Mouse (Mus musculus): ENCODE measurements around the gene Nudcd2. TPM values are rescaled to one million over a fixed set of nuclear protein-coding genes. Genes with fewer than 3 reads are reported as not detected.
"Not testable (repeated sequence)": the region's sequence is repeated elsewhere in the genome, so short reads cannot be mapped to it uniquely, and the experiment has no call there.

Nudcd2 gene
- total RNA-seq (2021), result 10 to 100 TPM; 20.9 to 27.9 TPM
- long read RNA-seq, experiment 1, transcript Nudcd2-201 (4 exons, 1,577 nt), result major isoform, 23 of 25 reads
- long read RNA-seq, experiment 1, partial matches to known transcripts, result 1 of 25 reads
- long read RNA-seq, experiment 1, other reads (novel, unspliced or antisense), result 1 of 25 reads
- long read RNA-seq, experiment 2, transcript Nudcd2-201 (4 exons, 1,577 nt), result major isoform, 32 of 37 reads
- long read RNA-seq, experiment 2, partial matches to known transcripts, result 0 of 37 reads
- long read RNA-seq, experiment 2, other reads (novel, unspliced or antisense), result 3 of 37 reads

- peak; percentile 86 for DNase-seq
Observed at GRCm38 (mm10) chr11:40733339-40734174, at the start of gene Nudcd2, which contains the start of gene Hmmr. Gene Nudcd2, plus strand, starts transcription at chr11:40733667. Gene Hmmr, minus strand, starts transcription at chr11:40733422.

- DNase-seq, result no peak
Observed at GRCm38 (mm10) chr11:40690444-40691127, 42.9 kb upstream of the Nudcd2 start.

GRCm38 (mm10) chr11:40692101-40692509, 41.4 kb upstream of the Nudcd2 start:
- no peak for DNase-seq

GRCm38 (mm10) chr11:40692511-40693365, 40.7 kb upstream of the Nudcd2 start:
- DNase-seq, result peak; percentile 93

- DNase-seq, result peak; percentile 76
Observed at GRCm38 (mm10) chr11:40693366-40693951, 40.0 kb upstream of the Nudcd2 start.

- DNase-seq, result peak; percentile 60
Observed at GRCm38 (mm10) chr11:40694311-40695087, 39.0 kb upstream of the Nudcd2 start.

GRCm38 (mm10) chr11:40695103-40695502, 38.4 kb upstream of the Nudcd2 start, which contains the start of gene Mat2b:
Gene Mat2b, minus strand, starts transcription at chr11:40695203.
- no peak for DNase-seq

DNA sequence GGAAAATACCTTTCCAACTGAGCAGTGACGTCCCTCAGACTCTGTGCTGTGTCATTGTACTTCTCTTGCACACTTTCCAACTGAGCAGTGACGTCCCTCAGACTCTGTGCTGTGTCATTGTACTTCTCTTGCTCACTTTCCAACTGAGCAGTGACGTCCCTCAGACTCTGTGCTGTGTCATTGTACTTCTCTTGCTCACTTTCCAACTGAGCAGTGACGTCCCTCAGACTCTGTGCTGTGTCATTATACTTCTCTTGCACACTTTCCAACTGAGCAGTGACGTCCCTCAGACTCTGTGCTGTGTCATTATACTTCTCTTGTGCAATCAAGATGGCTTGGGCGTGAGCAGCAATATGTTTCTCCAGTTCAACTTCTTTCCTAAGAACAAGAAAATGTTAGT, 23.6 kb upstream of the Nudcd2 start:
- DNase-seq, result not testable (repeated sequence)

- no peak for DNase-seq
Observed at GRCm38 (mm10) chr11:40713858-40714257, 19.6 kb upstream of the Nudcd2 start.

DNA sequence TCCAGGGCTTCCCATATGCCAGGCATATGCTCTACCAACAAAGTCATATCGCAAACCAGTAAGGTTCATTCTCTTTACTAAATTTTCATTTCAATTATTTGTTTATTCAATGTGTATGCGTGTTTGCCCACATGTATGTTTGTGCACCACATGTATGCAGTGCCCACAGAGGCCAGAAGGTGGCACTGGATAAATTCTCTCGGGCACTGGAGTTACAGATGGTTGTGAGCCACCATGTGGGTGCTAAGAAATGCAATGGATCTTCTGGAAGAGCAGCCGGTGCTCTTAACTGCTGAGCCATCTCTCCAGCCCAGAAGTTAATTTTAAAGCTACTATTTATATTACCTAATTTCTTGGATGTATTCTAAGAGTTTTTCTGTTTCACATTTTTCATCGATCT, 17.9 kb upstream of the Nudcd2 start:
- no peak for DNase-seq

DNA sequence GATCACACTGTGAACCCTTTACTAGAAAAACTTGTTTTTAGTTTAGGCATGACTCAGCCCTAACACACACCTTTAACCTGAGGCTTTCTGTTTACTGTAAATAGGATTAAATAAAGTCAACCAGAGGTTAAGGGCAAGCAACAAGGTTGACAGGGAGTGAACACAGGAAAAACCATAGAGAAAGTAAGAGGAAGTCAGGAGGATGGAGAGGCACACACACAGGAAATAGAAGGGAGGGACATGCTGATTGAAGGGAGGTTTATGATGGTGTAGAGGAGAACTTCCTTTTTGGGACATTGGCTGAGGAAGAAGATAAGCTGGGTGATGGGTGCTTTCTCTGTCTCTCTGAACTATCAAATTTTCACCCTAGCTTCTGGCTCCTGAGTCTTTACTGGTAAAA, 15.1 kb upstream of the Nudcd2 start:
- DNase-seq, result no peak

- DNase-seq, result no peak
Observed at GRCm38 (mm10) chr11:40732997-40733338, 499 bp upstream of the Nudcd2 start.

GRCm38 (mm10) chr11:40734251-40734752, 835 bp downstream of the Nudcd2 start:
- no peak for DNase-seq

- no peak for DNase-seq
Observed at GRCm38 (mm10) chr11:40737369-40737768, 3.9 kb downstream of the Nudcd2 start.

GRCm38 (mm10) chr11:40741605-40742262, 8.3 kb downstream of the Nudcd2 start:
- DNase-seq, result no peak

- DNase-seq, result no peak
Observed at GRCm38 (mm10) chr11:40744348-40744747, 10.9 kb downstream of the Nudcd2 start.

DNA sequence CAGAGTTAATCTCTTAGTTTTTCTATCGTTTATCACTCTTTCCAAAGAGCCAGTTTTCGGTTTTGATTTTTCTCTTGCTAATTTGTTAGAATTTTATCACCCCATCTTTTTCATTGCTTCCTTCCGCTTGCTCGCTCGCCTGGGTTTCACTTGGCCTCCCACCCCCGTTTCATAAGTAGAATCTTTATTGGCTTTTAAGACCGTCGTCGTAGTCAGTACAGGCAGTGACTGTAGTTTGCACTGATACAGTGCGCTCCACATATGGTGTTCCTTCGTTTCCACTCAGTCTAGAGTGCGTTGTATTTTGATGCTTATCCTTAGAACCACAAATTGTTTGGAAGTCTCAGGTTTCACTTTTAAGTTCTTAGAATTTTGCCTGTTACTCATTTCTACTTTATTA, 12.9 kb downstream of the Nudcd2 start:
- DNase-seq, result no peak

DNA sequence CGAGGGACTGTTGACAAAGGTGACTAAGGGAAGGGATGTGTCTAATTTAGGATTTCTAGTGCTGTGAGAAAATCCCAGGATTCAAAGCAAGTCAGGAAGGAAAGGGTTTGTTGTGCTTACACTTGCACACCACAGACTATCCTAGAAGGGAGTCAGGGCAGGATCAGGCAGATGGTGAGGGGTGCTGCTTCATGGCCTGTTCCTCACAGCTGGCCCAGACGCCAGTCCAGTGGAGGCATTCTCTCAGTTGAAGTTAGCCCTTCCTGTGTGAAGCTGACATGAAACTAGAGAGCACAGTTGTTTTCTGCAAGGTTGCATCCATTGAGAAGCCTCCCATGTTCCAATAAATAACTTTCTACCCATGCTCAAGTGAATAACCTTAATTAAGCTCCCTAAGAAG, 14.2 kb downstream of the Nudcd2 start:
- no peak for DNase-seq

DNA sequence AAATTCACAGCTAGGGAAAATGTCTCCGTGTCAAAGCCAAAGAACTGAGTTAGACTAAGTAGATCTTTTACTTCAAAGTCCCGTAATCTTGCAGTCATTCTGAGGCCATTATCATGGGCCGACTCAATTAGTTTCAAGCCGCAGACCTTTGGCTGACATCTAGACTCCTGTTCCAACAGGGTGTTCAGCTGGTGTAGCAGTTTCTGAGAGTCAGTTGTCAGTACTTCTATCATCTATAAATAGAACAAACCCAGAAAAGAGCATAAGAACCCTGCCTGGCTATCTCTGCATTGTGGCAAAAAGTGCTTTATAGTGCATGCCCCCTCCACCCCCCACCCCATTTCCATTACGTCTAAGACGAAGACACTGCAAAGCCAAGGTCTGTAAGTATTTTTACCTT, 20.4 kb downstream of the Nudcd2 start:
- DNase-seq, result no peak

GRCm38 (mm10) chr11:40754664-40755107, 21.2 kb downstream of the Nudcd2 start:
- DNase-seq, result no peak

Measured in gastrocnemius, postnatal 10 days (tissue).